Mouse (Mus musculus) midbrain, embryonic 10.5 days (tissue): ENCODE data around the gene Rasa4. TPM values are rescaled to one million over a fixed set of nuclear protein-coding genes. Genes with fewer than 3 reads are reported as not detected.

Source experiments
- DNase-seq: peaks from one replicate; pipeline ENCODE4 v3.0.0-alpha.2; 2017; ENCODE audit warnings: low spot score
- H3K27ac ChIP-seq: fragments of 300-500 bp; sonication (generic); replicated peaks from 2 replicates; pipeline ENCODE4 v1.5.1; 2016; ENCODE audit warnings: mild to moderate bottlenecking
- H3K27me3 ChIP-seq: fragments of 300-500 bp; sonication (generic); 2 replicates; pipeline ENCODE4 v1.6.1; 2016; ENCODE audit warnings: low read depth, mild to moderate bottlenecking; ENCODE audit not compliant: poor library complexity, severe bottlenecking
- H3K36me3 ChIP-seq: fragments of 300-500 bp; sonication (generic); 2 replicates; pipeline ENCODE4 v1.6.1; 2016; ENCODE audit warnings: mild to moderate bottlenecking, moderate library complexity
- H3K4me1 ChIP-seq: fragments of 300-500 bp; sonication (generic); 2 replicates; pipeline ENCODE4 v1.6.1; 2016
- H3K4me3 ChIP-seq: fragments of 300-500 bp; sonication (generic); 2 replicates; pipeline ENCODE4 v1.5.1; 2016; ENCODE audit warnings: mild to moderate bottlenecking, moderate library complexity
- H3K9me3 ChIP-seq: fragments of 300-500 bp; sonication (generic); replicated peaks from 2 replicates; pipeline ENCODE4 v1.6.1; 2016; ENCODE audit warnings: mild to moderate bottlenecking
- WGBS: fragments of 180-500 bp; shearing (Covaris S2); methylation state at CpG from one replicate; pipeline ENCODE4 v1.1.7; 2016; 5-methylcytosine and 5-hydroxymethylcytosine counted together
- polyA plus RNA-seq: library from polyadenylated mRNA; unstranded; fragments of >200 nt; fragmentation: Nextera tagmentation; extraction: Ambion mirVana; gene quantifications from 2 replicates; pipeline ENCODE4 v1.2.1, GENCODE M21; 2016

Rasa4 gene
- polyA plus RNA-seq, 1 experiment from 2014 or later = 3.6 TPM

DNA sequence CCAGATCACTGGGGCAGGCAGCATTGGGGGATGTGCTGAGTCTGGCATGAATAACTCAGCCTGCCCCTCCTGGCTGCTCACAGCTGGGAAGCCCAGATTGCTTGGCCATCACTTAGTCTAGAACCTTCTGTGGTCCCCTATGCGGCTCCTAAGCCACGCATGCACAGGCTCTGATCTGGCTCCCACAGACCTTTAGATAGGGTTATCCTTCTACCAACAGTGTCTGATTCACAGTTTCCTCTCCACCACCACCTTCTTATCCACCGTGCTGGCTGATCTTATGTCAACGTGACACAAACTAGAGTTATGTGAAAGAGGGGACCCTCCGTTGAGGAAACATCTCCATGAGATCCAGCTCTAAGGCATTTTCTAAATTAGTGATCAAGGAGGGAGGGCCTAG, 8.6 kb upstream of the Rasa4 start:
- no peaks in the 10 kb centered on the region for H3K36me3 ChIP-seq
- no peaks in the 10 kb centered on the region for H3K27me3 ChIP-seq
- H3K4me1 ChIP-seq = no peaks in the 10 kb centered on the region
- no peaks in the 10 kb centered on the region for H3K9me3 ChIP-seq
- H3K4me3 ChIP-seq = no peak overlapping the region
- H3K27ac ChIP-seq = no peak overlapping the region
- DNase-seq = no peak
- WGBS = 90% methylated on average over 5 of the region's 5 CpGs

DNA sequence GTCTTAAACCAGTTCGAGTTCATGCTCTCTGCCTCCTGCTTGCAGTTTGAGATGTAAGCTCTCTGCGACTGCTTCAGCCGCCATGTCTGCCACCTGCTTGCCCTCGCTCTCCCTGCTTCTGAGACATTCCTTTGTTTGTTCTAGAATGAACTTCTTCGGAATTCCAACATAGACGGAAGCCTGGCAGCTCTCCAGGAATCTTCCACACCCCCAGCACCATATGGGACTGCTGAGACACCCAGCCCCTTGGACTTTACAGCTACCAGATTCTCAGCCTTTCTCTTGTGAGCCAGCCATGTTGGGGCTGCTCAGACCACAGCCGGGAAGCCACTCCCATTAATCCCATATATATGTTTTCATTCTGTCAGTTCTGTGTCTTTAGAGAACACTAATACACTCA, 7.4 kb upstream of the Rasa4 start:
- Histone ChIP-seq H3K27me3 (no peaks in the 10 kb centered on the region), H3K4me1 (no peaks in the 10 kb centered on the region), H3K9me3 (no peaks in the 10 kb centered on the region), H3K27ac (no peak overlapping the region), H3K4me3 (no peak overlapping the region), H3K36me3 (no peaks in the 10 kb centered on the region)
- 76% methylated on average over 7 of the region's 7 CpGs for WGBS
- DNase-seq = no peak

DNA sequence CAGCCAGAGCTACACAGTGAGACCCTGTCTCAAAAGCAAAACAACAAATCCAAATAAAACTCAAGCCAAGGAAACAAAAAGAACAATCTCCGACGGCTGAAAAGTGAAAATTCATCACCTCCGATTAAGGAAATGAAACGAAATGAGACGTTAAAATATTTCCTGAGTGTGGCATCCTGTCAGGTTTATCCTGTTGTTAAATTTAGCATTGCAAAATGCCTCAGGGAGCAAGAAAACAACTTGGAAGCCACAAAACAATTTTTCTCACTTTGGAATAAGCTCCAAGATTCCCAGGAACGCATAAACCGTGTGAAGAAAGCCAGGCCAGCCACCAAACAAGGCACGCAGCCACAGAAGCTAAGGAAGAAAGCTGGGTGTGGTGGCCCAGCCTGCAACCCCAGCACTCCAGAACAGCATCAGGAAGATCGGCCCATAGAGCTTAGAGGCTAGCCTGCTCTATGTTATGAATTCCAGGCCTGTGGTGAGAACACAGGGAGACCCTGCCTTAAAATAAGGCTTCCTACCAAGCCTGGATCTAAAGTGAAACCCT, 6.6 kb upstream of the Rasa4 start:
- WGBS = 92% methylated on average over 9 of the region's 9 CpGs
- Histone ChIP-seq H3K36me3 (no peaks in the 10 kb centered on the region), H3K27me3 (no peaks in the 10 kb centered on the region), H3K27ac (no peak overlapping the region), H3K4me1 (no peaks in the 10 kb centered on the region), H3K9me3 (no peaks in the 10 kb centered on the region), H3K4me3 (no peak overlapping the region)
- no peak for DNase-seq

DNA sequence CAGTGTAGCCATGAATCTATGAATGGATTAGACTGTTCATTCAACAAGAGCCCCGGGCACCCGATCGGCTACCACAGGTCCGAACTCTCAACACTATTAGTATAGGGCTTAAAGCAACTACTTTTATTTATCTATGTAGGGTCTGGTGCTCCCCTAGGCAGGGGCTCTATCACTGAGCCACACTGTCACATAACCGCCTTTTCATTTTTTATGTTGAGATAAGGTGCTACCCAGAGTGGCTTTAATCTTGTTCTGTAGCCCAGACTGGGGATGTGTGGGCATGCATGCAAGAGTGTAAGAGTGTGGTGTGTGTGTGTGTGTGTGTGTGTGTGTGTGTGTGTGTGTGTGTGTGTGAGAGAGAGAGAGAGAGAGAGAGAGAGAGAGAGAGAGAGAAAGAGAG, 5.6 kb upstream of the Rasa4 start:
- Histone ChIP-seq H3K27me3 (peaks cover 5% of the 10 kb centered on the region; the same call in 1 of the 2 replicates), H3K4me1 (peaks cover 1% of the 10 kb centered on the region), H3K4me3 (no peak overlapping the region), H3K9me3 (no peaks in the 10 kb centered on the region), H3K36me3 (no peaks in the 10 kb centered on the region), H3K27ac (no peak overlapping the region)
- DNase-seq = no peak
- 93% methylated on average over 5 of the region's 5 CpGs for WGBS

DNA sequence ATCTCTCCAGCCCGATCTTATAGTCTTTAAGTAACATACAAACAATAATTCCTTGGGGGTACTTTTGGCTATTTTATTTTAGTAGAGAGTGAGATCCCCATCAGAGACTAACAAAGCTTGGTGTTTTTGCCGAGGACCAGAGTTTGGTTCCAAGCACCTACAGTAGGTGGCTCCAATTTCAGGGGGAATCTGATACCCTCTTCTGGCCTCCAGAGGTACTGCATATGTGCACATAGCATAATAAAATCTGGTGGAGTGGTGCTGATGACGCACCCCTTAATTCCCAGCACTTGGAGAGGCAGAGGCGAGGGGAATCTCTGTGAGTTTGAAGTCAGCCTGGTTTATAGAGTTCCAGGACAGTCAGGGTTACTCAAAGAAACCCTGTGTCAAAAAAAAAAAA, 1.4 kb upstream of the Rasa4 start:
- H3K27ac ChIP-seq = no peak overlapping the region
- H3K27me3 ChIP-seq = peaks cover 40% of the 10 kb centered on the region
- no peak for DNase-seq
- no peaks in the 10 kb centered on the region for H3K9me3 ChIP-seq
- WGBS = 83% methylated on average over 4 of the region's 4 CpGs
- peaks cover 27% of the 10 kb centered on the region for H3K4me1 ChIP-seq
- no peaks in the 10 kb centered on the region for H3K36me3 ChIP-seq
- no peak overlapping the region for H3K4me3 ChIP-seq

DNA sequence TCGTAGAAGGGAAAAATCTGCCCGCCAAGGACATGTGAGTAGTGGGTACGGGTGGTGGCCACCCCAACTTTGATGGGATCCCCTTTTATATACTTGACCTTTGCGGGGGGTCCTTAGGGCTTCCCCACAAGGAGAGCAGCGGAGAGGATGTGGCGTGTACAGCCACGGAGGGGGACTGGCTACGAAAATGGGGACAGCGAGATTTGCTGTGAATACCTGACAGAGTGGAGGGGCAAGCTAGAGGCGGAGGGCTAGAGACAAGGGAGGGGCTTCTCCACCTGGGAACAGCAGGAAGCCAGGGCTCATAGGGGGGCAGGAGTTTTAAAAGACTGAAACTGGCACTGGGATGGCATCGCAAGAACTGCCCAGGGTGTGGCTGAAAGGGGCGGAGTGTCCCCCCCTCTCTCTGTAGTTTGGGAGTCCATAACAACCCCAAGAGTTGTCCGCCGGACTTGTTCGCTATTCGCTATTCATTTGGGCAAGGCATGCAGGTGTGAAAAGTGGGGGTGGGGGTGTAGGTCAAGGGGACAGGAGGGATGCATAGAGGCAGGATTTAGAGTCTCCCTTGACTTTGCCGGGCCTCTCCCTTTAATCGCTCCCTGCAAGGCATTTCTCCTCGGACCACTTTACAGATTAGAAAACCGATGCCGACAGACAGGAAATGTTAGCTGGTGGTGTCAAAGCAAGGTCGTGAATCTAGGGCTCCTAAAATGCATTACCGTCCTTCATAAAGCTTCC, 597 bp downstream of the Rasa4 start:
- Histone ChIP-seq H3K27me3 (peaks cover 52% of the 10 kb centered on the region), H3K4me1 (peaks cover 37% of the 10 kb centered on the region), H3K36me3 (no peaks in the 10 kb centered on the region), H3K27ac (peak overlapping the region; percentile 65), H3K9me3 (no peaks in the 10 kb centered on the region), H3K4me3 (peak overlapping the region; percentile 63)
- DNase-seq = peak; percentile 21
- WGBS = 2% methylated on average over 23 of the region's 23 CpGs

DNA sequence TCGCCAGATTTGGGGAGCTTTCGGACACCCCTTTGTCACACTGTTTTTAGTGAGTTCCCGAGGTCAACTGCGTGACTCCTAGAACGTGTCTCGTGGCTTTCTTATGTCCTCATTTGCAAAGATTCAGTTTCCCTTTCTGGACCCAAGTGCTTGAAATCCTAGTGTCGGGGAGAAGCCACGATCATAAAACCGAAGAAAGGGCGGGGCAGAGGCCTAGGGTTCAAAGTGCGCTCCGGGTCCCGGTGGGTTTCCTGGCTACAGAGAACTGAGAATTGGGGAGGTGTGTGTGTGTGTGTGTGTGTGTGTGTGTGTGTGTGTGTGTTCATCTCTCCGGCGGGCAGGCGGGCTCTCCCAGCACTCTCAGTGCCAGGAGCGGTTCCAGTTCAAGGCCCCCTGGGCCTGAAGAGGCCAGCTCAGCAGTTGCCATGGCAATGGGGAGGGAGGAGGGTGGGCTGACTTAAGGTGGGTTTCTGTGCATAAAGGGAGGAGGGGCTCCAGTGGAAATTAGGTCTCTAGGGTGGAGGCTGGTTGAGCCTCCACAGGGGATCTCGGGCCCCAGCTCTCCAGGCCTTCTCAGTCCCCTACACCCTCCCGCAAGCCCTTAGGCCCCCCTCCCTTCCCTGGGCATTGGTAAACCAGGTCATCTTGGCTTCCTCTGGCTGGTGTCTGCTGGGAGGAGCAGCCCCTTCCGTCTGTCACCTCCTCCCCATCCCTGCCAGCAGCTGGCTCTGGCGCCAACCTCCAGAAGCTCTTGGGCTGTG, 1.4 kb downstream of the Rasa4 start:
- H3K36me3 ChIP-seq = no peaks in the 10 kb centered on the region
- H3K9me3 ChIP-seq = no peaks in the 10 kb centered on the region
- H3K4me1 ChIP-seq = peaks cover 37% of the 10 kb centered on the region
- peak overlapping the region; percentile 35; the same call in 1 of the 2 replicates for H3K27ac ChIP-seq
- peaks cover 57% of the 10 kb centered on the region for H3K27me3 ChIP-seq
- peak; percentile 61 for DNase-seq
- peak overlapping the region; percentile 63 for H3K4me3 ChIP-seq
- 4% methylated on average over 21 of the region's 21 CpGs for WGBS

DNA sequence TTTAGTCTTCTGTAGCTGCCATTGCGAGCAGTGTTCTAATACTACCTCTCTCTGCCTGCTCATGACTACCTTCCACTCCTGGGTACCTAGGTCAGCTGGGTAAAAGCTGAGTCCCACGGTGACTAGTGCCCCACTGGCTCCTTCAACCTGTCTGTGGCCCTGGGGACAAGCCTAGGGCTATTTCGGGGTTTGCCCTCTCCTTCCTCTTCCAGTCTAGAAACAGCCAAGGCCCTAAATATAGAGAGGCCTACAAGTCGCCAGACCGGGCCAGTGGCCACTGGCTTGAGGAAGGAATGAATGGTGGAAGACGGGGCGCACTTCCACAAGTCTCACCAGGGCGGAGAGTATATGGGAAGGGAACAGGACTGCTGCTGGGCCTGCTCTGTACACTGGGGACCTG, 2.6 kb downstream of the Rasa4 start:
- H3K36me3 ChIP-seq = no peaks in the 10 kb centered on the region
- H3K27ac ChIP-seq = no peak overlapping the region
- DNase-seq = no peak
- 84% methylated on average over 8 of the region's 8 CpGs for WGBS
- H3K4me1 ChIP-seq = peaks cover 37% of the 10 kb centered on the region
- H3K9me3 ChIP-seq = no peaks in the 10 kb centered on the region
- H3K27me3 ChIP-seq = peaks cover 57% of the 10 kb centered on the region
- no peak overlapping the region for H3K4me3 ChIP-seq

DNA sequence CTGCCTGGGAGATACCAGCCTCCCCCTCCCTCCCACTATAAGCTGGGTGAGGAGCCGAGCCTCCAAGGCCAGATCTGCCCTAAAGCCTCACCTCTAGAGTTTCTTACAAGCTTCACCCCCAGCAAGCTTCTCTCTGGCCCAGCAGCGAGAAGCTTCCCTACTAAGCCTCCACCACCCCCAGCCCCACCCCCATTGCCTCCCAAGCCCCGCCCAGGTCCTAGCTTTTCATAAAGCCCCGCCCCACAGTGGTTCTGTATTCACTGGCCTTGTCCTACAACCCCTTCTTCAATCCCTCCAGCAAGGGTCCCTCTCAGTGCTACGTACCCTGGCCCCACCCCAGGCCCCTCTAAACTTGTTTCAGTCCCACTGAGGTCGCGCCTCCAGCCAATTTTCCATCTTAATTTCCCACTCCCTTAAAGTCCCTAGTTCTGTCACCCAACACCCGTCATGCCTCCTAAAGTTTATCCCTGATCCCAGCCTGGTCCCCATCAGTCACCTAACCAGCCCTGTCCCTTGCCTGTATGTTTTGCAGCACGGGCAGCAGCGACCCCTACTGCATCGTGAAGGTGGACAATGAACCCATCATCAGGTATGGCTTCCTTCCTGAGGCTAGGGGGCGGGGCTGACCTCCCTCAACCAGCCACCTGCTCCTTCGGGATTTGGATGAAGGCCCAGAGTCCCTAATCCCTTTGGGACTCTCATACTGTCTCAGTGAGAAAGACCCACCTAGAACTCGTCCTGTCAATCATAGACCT, 5.3 kb downstream of the Rasa4 start:
- no peaks in the 10 kb centered on the region for H3K9me3 ChIP-seq
- peaks cover 28% of the 10 kb centered on the region for H3K4me1 ChIP-seq
- WGBS = 14% methylated on average over 14 of the region's 14 CpGs
- no peaks in the 10 kb centered on the region for H3K36me3 ChIP-seq
- H3K27ac ChIP-seq = no peak overlapping the region
- no peak overlapping the region for H3K4me3 ChIP-seq
- no peak for DNase-seq
- peaks cover 55% of the 10 kb centered on the region for H3K27me3 ChIP-seq

DNA sequence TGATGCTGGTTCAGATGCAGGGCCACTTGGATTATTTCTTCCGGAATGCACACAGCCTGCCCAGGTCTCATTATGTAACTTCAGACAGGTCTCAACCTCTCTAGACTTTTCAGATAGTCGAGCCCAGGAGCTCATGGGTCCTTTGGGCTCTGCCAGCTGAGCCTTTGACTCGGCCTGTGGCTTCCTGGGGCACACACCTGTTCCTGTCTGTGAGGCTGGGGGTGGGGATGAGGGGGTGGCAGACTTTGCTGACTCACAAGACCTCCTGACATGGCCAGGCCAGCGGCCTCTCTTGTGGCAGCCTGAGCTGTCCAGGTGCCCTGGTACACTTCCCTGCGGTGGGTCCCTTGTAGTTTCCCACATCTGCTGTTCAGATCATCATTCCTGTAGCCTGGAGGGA, 8.2 kb downstream of the Rasa4 start:
- peaks cover 26% of the 10 kb centered on the region for H3K27me3 ChIP-seq
- DNase-seq = no peak
- H3K4me3 ChIP-seq = no peak overlapping the region
- H3K36me3 ChIP-seq = no peaks in the 10 kb centered on the region
- no peak overlapping the region for H3K27ac ChIP-seq
- H3K9me3 ChIP-seq = no peaks in the 10 kb centered on the region
- WGBS = 68% methylated on average over 5 of the region's 5 CpGs
- peaks cover 21% of the 10 kb centered on the region for H3K4me1 ChIP-seq

DNA sequence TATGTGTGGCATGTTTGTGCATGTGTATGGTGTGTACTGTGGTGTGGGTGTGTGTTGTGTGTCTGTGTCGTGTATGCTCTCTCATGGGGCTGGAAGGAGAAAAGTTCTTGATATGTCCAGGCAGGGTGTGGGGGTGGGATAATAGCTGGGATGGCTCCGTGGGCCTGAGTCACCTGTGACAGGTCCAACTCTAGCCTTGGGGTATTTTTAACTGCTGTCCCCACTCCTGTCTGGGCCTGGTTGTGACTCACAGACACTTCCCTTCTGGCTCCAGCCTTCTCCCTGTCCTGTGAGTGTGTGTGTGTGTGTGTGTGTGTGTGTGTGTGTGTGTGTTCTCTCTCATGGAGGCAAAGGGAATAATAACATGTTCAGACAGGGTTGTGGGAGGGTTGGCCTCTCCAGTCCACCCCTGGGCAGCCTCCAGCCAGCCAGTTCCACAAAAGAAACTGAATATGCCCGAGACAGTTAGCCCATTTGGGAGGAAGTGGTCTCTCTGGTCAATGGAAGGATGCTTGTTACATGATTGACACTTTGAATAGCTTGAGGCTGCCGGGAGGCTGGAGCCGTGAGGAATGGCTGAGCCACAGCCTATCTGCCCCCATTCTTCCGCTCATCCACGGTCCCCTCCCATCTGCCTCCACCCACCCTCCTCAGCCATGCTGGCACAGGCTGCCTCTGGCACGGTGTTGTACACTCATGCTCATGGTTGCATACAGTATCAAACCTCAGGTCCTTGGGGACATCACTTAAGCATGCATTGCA, 10.7 kb downstream of the Rasa4 start:
- Histone ChIP-seq H3K36me3 (no peaks in the 10 kb centered on the region), H3K27ac (no peak overlapping the region), H3K4me3 (no peak overlapping the region), H3K4me1 (peaks cover 12% of the 10 kb centered on the region), H3K27me3 (peaks cover 14% of the 10 kb centered on the region), H3K9me3 (no peaks in the 10 kb centered on the region)
- WGBS = 72% methylated on average over 8 of the region's 8 CpGs
- no peak for DNase-seq

DNA sequence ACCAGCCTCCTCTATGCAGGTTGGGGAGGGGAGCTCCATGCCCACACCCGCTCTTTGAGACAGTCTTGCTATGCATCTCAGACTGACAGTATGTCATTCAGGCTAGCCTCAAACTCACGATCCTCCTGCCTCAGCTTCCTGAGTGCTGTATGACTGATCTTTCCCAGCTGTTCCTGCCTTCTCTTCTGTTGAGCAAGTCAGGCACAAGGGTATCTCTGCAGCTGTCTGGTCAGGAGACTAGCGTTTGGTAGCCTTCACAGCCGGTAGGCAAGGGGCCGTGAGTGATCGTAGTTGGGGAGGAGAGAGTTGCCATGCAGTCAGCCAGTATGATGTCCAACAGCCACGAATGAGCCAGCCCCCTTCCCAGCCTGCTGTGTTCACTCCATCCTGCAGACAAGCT, 11.4 kb downstream of the Rasa4 start:
- WGBS = 74% methylated on average over 7 of the region's 7 CpGs
- peaks cover 12% of the 10 kb centered on the region for H3K4me1 ChIP-seq
- H3K9me3 ChIP-seq = no peaks in the 10 kb centered on the region
- H3K27ac ChIP-seq = no peak overlapping the region
- H3K4me3 ChIP-seq = no peak overlapping the region
- no peak for DNase-seq
- H3K27me3 ChIP-seq = peaks cover 10% of the 10 kb centered on the region; the same call in 1 of the 2 replicates
- H3K36me3 ChIP-seq = no peaks in the 10 kb centered on the region
